Mouse (Mus musculus) C2C12 (cell line): ENCODE results near the gene Sephs1.

Experiments used
- CTCF ChIP-seq: IDR thresholded peaks from one replicate; pipeline ENCODE4 v1.5.1; 2011; ENCODE audit not compliant: control insufficient read depth, insufficient read depth, insufficient read length
- MYOG ChIP-seq: IDR thresholded peaks from one replicate; pipeline ENCODE4 v1.6.1; 2011; ENCODE audit not compliant: control insufficient read depth, insufficient read length; ENCODE audit errors: extremely low read depth
- USF1 ChIP-seq: IDR thresholded peaks from one replicate; pipeline ENCODE4 v1.6.1; 2011; ENCODE audit warnings: low read depth, mild to moderate bottlenecking, control low read depth, moderate library complexity

DNA sequence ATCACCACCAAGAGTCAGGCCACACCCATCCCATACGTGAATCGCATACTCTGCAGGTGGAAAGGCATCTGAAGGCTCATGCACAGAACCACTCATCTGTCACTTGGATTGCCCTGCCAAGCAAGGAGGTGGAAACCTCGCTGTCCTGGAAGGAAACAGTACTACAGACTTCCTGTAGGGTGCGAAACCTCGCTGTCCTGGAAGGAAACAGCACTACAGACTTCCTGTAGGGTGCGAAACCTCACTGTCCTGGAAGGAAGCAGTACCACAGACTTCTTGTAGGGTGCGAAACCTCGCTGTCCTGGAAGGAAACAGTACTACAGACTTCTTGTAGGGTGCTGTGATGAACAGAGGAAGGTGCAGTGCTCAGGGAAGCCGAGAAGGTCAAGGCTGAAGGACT lies 8.6 kb upstream of the Sephs1 start:
- TF ChIP-seq CTCF: no peak
- TF ChIP-seq MYOG: no peak
- no peak for TF ChIP-seq USF1
